Mouse (Mus musculus): ENCODE measurements at regions not wholly inside any gene's neighbourhood (a gene's known extent, or its start where the extent isn't known, plus 50 kb on each side); places are given as distances from the start of the nearest gene placed in this dataset.

- H3K27me3 ChIP-seq (ENCODE audit: control insufficient read depth, insufficient read depth, low read length, poor library complexity, severe bottlenecking) = no peaks in the 10 kb centered on the region
- DNase-seq (ENCODE audit: low read depth, low spot score) = no peak
- H3K36me3 ChIP-seq (ENCODE audit: control insufficient read depth, insufficient read depth, low read length, poor library complexity, severe bottlenecking) = no peaks in the 10 kb centered on the region
Measured at GRCm38 (mm10) chr7:83077919-83078265, 210.8 kb downstream of the Mex3b start.

DNA sequence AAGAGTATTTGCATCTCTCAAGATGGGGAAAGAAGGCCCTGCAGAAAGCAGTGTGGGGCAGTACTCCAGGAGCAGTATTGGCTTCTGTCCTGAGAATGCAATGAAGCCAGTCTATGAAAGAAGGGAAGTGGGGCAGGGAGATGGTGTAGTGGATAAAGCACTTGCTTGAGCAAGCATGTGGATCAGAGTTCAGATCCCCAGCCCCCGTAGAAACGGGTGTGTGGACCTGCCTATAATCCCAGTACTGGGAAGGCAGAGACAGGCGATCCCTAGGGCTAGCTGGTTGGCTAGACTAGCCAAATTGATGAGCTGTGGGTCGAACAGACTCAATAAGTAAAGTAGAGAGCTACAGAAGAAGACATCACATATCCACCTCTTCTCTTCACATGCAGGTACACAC lies 211.6 kb downstream of the Mex3b start:
- DNase-seq (ENCODE audit: low read depth, low spot score) = no peak
- no peaks in the 10 kb centered on the region for H3K36me3 ChIP-seq (ENCODE audit: control insufficient read depth, insufficient read depth, low read length, poor library complexity, severe bottlenecking)

DNA sequence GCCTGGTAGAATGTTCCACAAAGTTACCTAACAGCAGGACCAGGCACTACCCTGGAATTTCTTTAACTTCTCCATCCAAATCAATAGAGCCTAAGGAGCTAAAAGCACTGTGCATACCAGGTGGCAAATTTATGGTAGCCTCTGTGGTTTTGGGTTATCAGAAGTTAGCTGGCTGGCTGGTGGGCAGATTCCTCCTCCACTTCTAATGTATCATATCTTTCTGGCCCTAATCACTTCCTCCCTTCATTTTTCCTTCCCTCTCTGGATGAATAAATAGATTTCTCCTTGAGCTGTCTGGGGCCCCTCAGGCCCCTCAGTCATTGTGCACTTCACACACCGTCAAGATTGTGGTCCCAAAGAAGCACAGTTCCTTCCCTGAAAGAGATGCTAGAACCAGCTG lies 212.7 kb downstream of the Mex3b start:
- DNase-seq (ENCODE audit: low read depth, low spot score) = no peak
- Histone ChIP-seq H3K27me3 (ENCODE audit: control insufficient read depth, insufficient read depth, low read length, poor library complexity, severe bottlenecking) (no peaks in the 10 kb centered on the region), H3K36me3 (ENCODE audit: control insufficient read depth, insufficient read depth, low read length, poor library complexity, severe bottlenecking) (no peaks in the 10 kb centered on the region)

More for the DNA sequence above, 211.6 kb downstream of the Mex3b start:
- no peaks in the 10 kb centered on the region for H3K27me3 ChIP-seq (ENCODE audit: control insufficient read depth, insufficient read depth, low read length, poor library complexity, severe bottlenecking)

DNA sequence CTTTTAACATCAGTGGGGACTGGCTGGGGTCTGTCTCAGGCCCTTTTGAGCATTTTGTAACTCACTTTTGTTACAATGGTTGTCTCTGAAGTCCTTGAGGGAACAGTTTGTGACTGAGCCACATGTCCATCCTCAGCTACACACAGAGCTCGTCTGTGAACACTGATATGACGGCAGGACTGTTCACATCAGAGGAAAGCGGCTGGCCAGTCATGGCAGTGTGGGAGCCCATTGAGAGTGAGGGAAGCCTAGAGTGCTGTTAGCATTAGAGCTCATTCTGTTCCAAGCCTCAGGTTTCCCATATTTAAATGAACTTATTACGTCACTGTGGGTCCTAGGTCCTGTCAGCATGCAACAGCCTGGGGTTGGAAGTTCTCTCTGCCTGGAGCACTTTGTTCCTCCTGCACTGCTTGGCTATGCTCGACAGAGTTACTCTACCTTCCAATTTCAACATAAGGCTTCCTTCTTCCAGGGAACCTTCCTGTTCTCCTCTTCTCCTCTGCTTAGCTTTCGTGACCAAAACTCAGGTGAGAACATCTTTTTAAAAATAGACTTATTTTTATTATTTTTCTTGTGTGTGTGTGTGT lies 217.5 kb downstream of the Mex3b start:
- no peak for DNase-seq (ENCODE audit: low read depth, low spot score)
- H3K36me3 ChIP-seq (ENCODE audit: control insufficient read depth, insufficient read depth, low read length, poor library complexity, severe bottlenecking) = no peaks in the 10 kb centered on the region
- H3K27me3 ChIP-seq (ENCODE audit: control insufficient read depth, insufficient read depth, low read length, poor library complexity, severe bottlenecking) = no peaks in the 10 kb centered on the region

DNA sequence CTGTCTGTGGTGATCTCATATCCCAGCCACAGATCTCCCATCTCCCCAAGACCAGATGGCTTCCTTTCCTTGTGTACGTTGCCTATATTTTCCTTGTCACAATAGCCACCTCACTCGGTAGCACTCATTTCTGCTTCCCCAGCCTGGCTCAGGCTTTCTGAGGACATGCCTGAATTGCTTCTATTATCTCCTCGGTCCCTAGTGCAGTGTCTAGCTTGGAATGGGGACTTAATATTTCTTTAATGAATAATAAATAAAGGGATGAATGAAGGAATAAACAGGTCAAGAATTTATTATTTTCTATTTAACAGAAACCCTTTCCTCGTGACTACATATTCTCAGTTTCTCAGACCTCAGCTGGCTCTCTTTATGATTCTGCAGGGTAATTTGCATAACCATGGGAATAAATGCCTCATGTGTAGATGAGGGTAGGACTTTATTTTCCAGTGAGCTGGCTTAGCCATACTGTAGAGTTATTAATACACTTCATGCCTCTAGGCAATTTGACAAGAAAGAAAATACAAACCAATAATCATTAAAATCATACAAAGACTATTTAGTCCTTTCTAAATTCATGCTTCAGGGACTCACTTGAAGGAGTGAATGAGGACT lies 218.5 kb downstream of the Mex3b start:
- Histone ChIP-seq H3K36me3 (ENCODE audit: control insufficient read depth, insufficient read depth, low read length, poor library complexity, severe bottlenecking) (no peaks in the 10 kb centered on the region), H3K27me3 (ENCODE audit: control insufficient read depth, insufficient read depth, low read length, poor library complexity, severe bottlenecking) (no peaks in the 10 kb centered on the region)
- DNase-seq (ENCODE audit: low read depth, low spot score) = no peak

DNA sequence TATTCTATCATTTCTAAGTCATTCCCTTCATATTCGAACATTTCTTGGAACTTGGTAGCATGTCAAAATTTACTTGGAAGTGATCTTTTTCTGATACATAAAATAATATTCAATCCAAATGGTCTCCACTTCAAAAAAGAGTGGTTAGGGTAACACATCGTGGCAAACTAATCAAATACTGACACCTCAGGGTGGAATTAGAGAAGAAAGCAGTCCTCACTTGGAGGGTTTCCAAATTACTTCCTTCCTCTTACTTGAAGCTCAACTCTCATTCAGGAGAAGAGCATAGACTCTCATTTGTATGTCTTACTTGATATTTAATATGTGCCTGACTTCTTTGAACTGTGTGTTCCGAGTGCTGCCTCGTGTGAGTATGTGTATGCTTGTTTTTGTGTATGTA lies 220.3 kb downstream of the Mex3b start:
- H3K36me3 ChIP-seq (ENCODE audit: control insufficient read depth, insufficient read depth, low read length, poor library complexity, severe bottlenecking) = no peaks in the 10 kb centered on the region
- DNase-seq (ENCODE audit: low read depth, low spot score) = no peak
- H3K27me3 ChIP-seq (ENCODE audit: control insufficient read depth, insufficient read depth, low read length, poor library complexity, severe bottlenecking) = no peaks in the 10 kb centered on the region

GRCm38 (mm10) chr7:83088125-83088524 lies 221.0 kb downstream of the Mex3b start:
- Histone ChIP-seq H3K36me3 (ENCODE audit: control insufficient read depth, insufficient read depth, low read length, poor library complexity, severe bottlenecking) (no peaks in the 10 kb centered on the region), H3K27me3 (ENCODE audit: control insufficient read depth, insufficient read depth, low read length, poor library complexity, severe bottlenecking) (no peaks in the 10 kb centered on the region)
- DNase-seq (ENCODE audit: low read depth, low spot score) = no peak

GRCm38 (mm10) chr7:83089330-83089982 lies 222.3 kb downstream of the Mex3b start:
- DNase-seq (ENCODE audit: low read depth, low spot score) = no peak
- H3K36me3 ChIP-seq (ENCODE audit: control insufficient read depth, insufficient read depth, low read length, poor library complexity, severe bottlenecking) = no peaks in the 10 kb centered on the region
- no peaks in the 10 kb centered on the region for H3K27me3 ChIP-seq (ENCODE audit: control insufficient read depth, insufficient read depth, low read length, poor library complexity, severe bottlenecking)

- no peaks in the 10 kb centered on the region for H3K27me3 ChIP-seq (ENCODE audit: control insufficient read depth, insufficient read depth, low read length, poor library complexity, severe bottlenecking)
- no peak for DNase-seq (ENCODE audit: low read depth, low spot score)
Measured at GRCm38 (mm10) chr7:83093923-83094355, 226.8 kb downstream of the Mex3b start.

DNA sequence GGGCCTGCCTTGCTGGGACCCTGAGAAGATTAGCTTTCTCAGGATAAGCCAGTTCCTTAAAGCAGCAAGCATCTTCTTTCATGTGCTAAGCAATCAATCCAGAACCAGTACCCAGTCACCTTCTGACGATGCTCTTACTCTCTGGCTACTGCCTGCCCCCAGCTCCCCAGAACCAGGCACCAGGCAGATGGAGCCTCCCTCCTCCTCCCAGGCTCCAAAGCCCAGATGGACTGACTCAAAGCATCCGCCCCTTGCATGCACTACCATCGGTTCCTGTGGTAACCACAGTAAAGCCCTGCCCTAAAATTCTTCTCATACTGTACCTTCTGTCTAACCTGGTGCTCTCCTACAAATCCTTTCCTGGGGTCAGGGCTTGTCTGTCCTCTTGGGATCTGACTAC lies 227.8 kb downstream of the Mex3b start:
- no peak for DNase-seq (ENCODE audit: low read depth, low spot score)
- Histone ChIP-seq H3K27me3 (ENCODE audit: control insufficient read depth, insufficient read depth, low read length, poor library complexity, severe bottlenecking) (no peaks in the 10 kb centered on the region), H3K36me3 (ENCODE audit: control insufficient read depth, insufficient read depth, low read length, poor library complexity, severe bottlenecking) (no peaks in the 10 kb centered on the region)

More at GRCm38 (mm10) chr7:83093923-83094355, 226.8 kb downstream of the Mex3b start:
- no peaks in the 10 kb centered on the region for H3K36me3 ChIP-seq (ENCODE audit: control insufficient read depth, insufficient read depth, low read length, poor library complexity, severe bottlenecking)

DNA sequence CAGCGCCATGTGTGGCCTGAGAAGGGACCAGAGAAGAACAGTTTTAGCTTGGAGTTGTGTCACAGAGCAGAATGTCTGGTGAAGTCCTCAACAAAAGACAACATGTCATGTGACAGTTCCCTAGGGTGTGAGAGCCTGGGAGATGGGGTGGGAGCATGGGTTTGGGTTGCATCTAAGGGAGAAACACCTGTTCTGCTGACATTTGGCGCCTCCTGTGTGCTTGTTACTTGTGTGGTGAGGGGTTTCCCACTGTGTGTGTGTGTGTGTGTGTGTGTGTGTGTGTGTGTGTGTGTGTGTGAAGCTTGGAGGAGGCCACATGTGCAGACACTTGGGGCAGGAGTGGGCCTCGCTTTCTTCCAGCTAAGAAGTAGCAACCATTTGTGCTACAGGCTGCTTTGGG lies 228.5 kb downstream of the Mex3b start:
- Histone ChIP-seq H3K36me3 (ENCODE audit: control insufficient read depth, insufficient read depth, low read length, poor library complexity, severe bottlenecking) (no peaks in the 10 kb centered on the region), H3K27me3 (ENCODE audit: control insufficient read depth, insufficient read depth, low read length, poor library complexity, severe bottlenecking) (no peaks in the 10 kb centered on the region)
- DNase-seq (ENCODE audit: low read depth, low spot score) = no peak

DNA sequence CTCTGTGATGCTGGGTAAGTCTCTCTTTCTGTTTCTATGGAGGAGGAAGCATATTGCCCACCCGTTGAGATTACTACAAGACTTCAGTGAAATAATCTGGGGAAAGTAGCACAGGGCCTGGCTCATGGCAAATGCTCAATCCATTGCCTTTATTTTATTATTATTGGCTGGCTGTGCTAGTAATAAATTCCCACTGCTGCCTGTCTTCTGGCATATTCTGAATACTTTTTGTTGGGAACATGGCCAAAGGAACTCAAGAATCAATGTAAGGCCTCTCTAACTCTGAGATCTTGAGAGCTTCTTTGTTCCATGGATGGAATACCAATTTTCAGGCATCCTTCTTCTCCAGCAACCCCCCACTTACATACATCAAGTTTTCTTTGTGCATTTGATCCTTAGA lies 237.3 kb downstream of the Mex3b start:
- DNase-seq (ENCODE audit: low read depth, low spot score) = no peak
- Histone ChIP-seq H3K36me3 (ENCODE audit: control insufficient read depth, insufficient read depth, low read length, poor library complexity, severe bottlenecking) (no peaks in the 10 kb centered on the region), H3K27me3 (ENCODE audit: control insufficient read depth, insufficient read depth, low read length, poor library complexity, severe bottlenecking) (no peaks in the 10 kb centered on the region)

DNA sequence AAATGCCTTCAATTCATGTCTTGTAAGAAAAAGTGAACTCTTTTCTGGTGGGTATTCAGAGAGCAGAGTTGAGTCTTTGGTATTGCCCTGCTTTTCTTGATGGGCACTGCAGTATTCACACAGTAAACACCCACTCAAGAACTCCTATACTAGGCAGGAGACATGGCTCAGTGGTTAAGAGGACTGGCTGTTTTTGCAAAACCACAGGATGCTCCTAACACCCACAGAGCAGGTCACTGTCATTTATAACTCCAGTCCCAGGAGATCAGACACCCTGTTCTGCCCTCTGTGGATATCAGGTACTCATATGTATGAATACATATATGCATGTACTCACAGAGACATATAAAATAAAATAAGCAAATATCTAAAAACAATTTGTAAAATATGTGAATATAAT lies 238.5 kb downstream of the Mex3b start:
- Histone ChIP-seq H3K27me3 (ENCODE audit: control insufficient read depth, insufficient read depth, low read length, poor library complexity, severe bottlenecking) (no peaks in the 10 kb centered on the region), H3K36me3 (ENCODE audit: control insufficient read depth, insufficient read depth, low read length, poor library complexity, severe bottlenecking) (no peaks in the 10 kb centered on the region)
- peak; percentile 51 for DNase-seq (ENCODE audit: low read depth, low spot score)

GRCm38 (mm10) chr7:83111217-83111823 lies 244.2 kb downstream of the Mex3b start:
- no peaks in the 10 kb centered on the region for H3K27me3 ChIP-seq (ENCODE audit: control insufficient read depth, insufficient read depth, low read length, poor library complexity, severe bottlenecking)

DNA sequence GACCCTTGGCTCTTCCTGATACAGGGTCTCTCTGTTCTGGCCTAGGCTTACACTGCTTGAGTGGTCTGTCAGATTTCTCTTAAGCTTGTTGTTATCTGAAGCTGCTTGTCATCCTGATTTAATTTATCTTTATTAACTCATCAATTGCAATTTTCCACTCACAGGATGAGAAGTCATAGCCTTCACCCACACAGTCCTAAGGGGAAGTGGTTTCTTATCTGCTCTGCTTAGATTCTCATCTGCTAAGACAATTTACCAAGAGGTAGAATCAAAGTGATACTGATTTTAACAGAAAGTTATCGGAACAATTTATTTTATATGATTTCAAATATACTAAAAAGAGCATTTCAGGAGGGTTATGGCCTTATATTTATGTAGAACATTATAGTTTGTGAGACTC lies 249.4 kb downstream of the Mex3b start:
- Histone ChIP-seq H3K36me3 (ENCODE audit: control insufficient read depth, insufficient read depth, low read length, poor library complexity, severe bottlenecking) (no peaks in the 10 kb centered on the region), H3K27me3 (ENCODE audit: control insufficient read depth, insufficient read depth, low read length, poor library complexity, severe bottlenecking) (no peaks in the 10 kb centered on the region)
- DNase-seq (ENCODE audit: low read depth, low spot score) = no peak

More at GRCm38 (mm10) chr7:83111217-83111823, 244.2 kb downstream of the Mex3b start:
- DNase-seq (ENCODE audit: low read depth, low spot score) = no peak
- no peaks in the 10 kb centered on the region for H3K36me3 ChIP-seq (ENCODE audit: control insufficient read depth, insufficient read depth, low read length, poor library complexity, severe bottlenecking)
